Mouse (Mus musculus): ENCODE measurements at regions not wholly inside any gene's neighbourhood (a gene's known extent, or its start where the extent isn't known, plus 50 kb on each side); places are given as distances from the start of the nearest gene placed in this dataset.

DNA sequence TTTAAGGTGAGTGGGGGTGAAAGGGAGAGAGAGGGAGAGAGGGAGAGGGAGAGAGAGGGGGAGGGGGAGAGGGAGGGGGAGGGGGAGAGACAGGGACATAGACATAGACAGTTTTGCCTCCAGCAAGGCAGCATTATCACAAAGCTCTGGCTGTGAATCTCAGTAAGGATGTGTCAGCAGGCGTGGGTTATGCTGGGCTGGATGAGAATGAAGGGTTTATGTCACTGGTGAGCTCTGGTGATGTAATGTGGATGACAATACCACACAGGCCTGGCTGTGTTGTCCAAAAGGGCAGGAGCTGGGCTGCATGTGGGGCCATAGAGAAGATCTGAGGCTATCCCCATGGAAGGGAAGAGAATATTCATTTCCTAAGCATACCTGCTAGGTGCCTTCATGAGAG is 282.0 kb downstream of the 4933412E24Rik start:
- no peaks in the 10 kb centered on the region; the same call in 1 of the 2 replicates for H3K4me1 ChIP-seq (ENCODE audit: control insufficient read depth, insufficient read depth, low read length)
- 77% methylated on average over 1 of the region's 1 CpGs for WGBS
- no peak overlapping the region for H3K27ac ChIP-seq (ENCODE audit: insufficient read depth, low read depth, low read length)
- no peak for TF ChIP-seq POLR2A (IDR thresholded peaks at IDR 0.05; ENCODE audit: insufficient read depth, low read depth, low read length)
- no peak overlapping the region for H3K4me3 ChIP-seq (ENCODE audit: insufficient read depth, low read depth, low read length)

DNA sequence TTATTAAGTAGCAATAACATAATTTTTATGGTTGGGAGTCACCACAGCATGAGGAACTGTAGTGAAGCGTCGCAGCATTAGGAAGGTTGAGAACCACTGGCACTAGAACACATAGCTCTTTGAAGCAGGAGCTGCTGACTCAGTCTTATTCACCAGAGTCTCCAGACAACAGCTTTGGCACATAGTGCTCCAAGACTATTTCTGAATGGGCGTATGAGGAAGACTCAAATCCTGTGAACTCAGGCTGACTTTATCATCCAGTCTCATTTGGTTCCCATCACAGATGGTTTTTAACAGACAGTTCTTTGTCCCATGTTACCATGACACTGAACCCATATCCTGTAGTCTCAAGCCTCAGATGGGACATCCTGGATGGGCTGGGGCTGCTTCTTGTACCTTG is 282.5 kb downstream of the 4933412E24Rik start:
- Histone ChIP-seq H3K4me1 (ENCODE audit: control insufficient read depth, insufficient read depth, low read length) (no peaks in the 10 kb centered on the region; the same call in 1 of the 2 replicates), H3K27ac (ENCODE audit: insufficient read depth, low read depth, low read length) (no peak overlapping the region), H3K4me3 (ENCODE audit: insufficient read depth, low read depth, low read length) (no peak overlapping the region)
- 84% methylated on average over 3 of the region's 3 CpGs for WGBS
- TF ChIP-seq POLR2A (IDR thresholded peaks at IDR 0.05; ENCODE audit: insufficient read depth, low read depth, low read length) = no peak
- no peak for TF ChIP-seq CTCF (IDR thresholded peaks at IDR 0.05; ENCODE audit: insufficient read depth, low read depth, low read length)

DNA sequence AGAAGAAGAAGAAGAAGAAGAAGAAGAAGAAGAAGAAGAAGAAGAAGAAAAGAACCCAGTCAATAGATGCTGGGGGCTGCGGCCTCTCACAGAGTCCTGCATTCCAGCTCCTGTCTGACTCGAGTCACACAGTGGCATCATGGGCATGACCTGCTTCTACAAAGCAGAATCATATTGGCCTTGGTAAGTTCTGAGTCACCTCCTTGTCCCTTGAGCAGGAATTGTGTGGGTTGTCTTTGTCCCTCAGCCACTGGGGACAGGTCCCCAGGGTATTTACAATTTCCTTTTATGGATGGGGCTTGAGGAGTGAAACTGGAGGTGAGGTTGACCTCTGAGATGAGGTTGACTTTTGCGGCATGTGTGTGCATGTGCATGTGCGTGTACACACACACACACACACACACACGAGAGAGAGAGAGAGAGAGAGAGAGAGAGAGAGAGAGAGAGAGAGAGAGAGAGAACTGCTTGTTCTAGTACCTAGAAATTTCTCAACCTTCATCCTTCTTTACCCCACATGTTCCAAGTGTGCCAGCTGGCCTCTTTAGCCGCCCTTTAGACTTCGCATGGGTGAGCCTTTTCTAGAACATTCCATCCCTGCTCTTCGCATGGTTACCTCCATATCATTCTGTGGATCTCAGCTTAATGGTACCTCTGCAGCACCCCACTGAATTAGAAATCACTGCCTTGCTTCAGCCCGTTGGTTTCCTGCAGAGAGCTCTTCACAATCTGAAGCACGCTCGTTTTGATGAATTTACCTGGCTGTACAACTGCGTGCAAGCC is 283.2 kb downstream of the 4933412E24Rik start:
- Histone ChIP-seq H3K27ac (ENCODE audit: insufficient read depth, low read depth, low read length) (no peak overlapping the region), H3K4me1 (ENCODE audit: control insufficient read depth, insufficient read depth, low read length) (peaks cover under 1% of the 10 kb centered on the region; the same call in 1 of the 2 replicates), H3K4me3 (ENCODE audit: insufficient read depth, low read depth, low read length) (no peak overlapping the region)
- WGBS = 78% methylated on average over 12 of the region's 12 CpGs
- TF ChIP-seq CTCF (IDR thresholded peaks at IDR 0.05; ENCODE audit: insufficient read depth, low read depth, low read length) = no peak

DNA sequence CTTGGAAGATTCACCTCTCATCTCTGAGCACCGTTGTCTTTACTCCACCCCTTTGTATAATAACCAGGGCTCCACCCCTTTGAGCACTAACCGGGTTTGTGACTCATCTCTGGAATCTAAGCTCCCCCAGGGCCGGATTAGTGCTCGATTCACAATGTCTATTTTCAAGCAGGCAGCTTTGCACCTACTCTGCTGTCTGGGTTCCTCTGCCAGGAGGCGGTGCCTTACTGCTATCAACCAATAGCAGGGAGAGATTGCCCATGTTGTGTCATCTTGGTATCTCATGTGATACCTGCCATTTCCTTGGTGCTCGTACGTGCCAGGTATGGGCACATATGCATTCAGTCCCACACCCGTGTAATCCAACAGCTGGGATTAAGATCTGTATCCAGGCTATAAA is 285.3 kb downstream of the 4933412E24Rik start:
- Histone ChIP-seq H3K27ac (ENCODE audit: insufficient read depth, low read depth, low read length) (no peak overlapping the region), H3K4me1 (ENCODE audit: control insufficient read depth, insufficient read depth, low read length) (peaks cover 5% of the 10 kb centered on the region; the same call in 1 of the 2 replicates), H3K4me3 (ENCODE audit: insufficient read depth, low read depth, low read length) (no peak overlapping the region)
- 71% methylated on average over 8 of the region's 8 CpGs for WGBS
- TF ChIP-seq POLR2A (IDR thresholded peaks at IDR 0.05; ENCODE audit: insufficient read depth, low read depth, low read length) = no peak
- no peak for TF ChIP-seq CTCF (IDR thresholded peaks at IDR 0.05; ENCODE audit: insufficient read depth, low read depth, low read length)

DNA sequence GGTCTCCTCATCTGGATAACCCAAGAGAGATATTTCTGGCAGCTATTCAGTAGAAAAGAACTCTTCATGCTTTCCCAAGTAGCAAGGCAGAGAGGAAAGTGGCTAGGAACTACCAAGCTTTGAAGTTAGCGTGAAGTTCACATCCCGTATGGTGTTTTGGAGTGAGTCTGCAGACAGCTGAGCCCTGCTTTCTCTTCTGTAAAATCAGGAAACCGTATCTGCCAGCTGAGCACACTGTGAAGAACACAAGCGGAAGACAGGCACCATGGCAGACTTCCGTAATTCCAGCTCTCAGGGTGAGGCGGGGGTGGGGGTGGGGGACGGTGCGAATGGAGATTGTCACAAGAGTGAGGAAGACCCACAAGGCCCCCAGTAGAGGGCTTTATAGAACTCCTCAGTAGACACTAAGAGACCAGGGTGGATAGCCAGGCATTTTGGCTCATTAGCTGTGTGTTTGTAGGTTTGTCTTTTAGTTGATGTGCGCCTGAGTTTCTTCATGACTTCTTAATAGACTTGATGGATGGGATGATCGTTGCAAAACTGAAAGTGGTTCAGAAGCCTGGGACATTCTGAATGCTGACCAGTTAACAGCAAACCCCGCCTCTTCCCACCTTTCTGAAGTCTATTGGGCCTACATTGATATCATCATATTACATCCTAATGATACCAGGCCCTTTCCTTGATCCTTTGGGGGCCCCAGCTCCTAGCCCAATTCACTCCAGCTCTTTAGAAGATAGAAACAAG is 287.4 kb downstream of the 4933412E24Rik start:
- 90% methylated on average over 11 of the region's 11 CpGs for WGBS
- Histone ChIP-seq H3K4me1 (ENCODE audit: control insufficient read depth, insufficient read depth, low read length) (peaks cover 5% of the 10 kb centered on the region; the same call in 1 of the 2 replicates), H3K27ac (ENCODE audit: insufficient read depth, low read depth, low read length) (no peak overlapping the region), H3K4me3 (ENCODE audit: insufficient read depth, low read depth, low read length) (no peak overlapping the region)
- TF ChIP-seq POLR2A (IDR thresholded peaks at IDR 0.05; ENCODE audit: insufficient read depth, low read depth, low read length) (no peak), CTCF (IDR thresholded peaks at IDR 0.05; ENCODE audit: insufficient read depth, low read depth, low read length) (no peak)

DNA sequence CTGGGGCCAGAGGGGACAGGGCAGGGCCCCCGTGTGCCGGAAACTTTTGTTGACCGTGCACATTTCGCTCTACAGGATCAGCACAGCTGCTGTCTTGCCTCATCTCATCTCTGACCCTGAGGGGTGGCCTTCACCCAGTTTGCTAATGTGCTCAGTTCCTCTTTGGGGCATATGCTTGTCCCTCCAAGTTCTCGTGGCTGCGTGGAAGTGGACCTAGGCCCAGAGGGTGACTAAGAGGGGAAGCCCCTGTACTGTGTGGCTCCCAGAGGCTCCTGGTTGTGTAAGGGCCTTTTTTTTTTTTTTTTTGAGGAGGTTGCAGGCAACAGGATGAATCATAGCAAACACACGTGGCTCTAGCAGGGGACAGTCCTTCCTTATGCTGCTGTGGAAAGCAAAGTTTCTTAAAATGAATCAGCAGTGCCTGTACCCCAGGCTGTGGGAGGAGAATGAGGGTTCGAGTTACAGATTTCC is 288.2 kb downstream of the 4933412E24Rik start:
- Histone ChIP-seq H3K27ac (ENCODE audit: insufficient read depth, low read depth, low read length) (no peak overlapping the region), H3K4me3 (ENCODE audit: insufficient read depth, low read depth, low read length) (no peak overlapping the region), H3K4me1 (ENCODE audit: control insufficient read depth, insufficient read depth, low read length) (peaks cover 5% of the 10 kb centered on the region; the same call in 1 of the 2 replicates)
- WGBS = 63% methylated on average over 8 of the region's 8 CpGs
- no peak for TF ChIP-seq CTCF (IDR thresholded peaks at IDR 0.05; ENCODE audit: insufficient read depth, low read depth, low read length)
- TF ChIP-seq POLR2A (IDR thresholded peaks at IDR 0.05; ENCODE audit: insufficient read depth, low read depth, low read length) = no peak

DNA sequence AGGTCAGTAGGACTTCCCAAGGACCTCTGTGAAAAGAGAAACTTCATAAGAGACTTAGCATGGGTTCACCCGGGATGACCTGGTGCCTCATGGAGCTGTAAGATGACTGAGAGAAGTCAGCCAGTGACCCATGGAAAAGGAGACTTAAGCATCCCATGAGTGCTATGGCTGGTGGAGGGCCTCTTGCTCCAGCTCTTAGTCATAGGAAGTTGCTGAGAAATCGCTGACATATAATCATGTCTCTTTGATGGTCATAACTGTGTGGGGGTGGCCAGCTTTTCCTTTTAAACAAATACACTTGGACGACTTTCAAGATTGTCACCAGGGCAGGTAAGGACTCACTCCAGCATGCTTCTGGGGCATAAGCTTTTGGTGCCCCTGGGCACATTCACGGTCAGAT is 290.5 kb downstream of the 4933412E24Rik start:
- 94% methylated on average over 4 of the region's 4 CpGs for WGBS
- Histone ChIP-seq H3K4me1 (ENCODE audit: control insufficient read depth, insufficient read depth, low read length) (peaks cover 5% of the 10 kb centered on the region; the same call in 1 of the 2 replicates), H3K4me3 (ENCODE audit: insufficient read depth, low read depth, low read length) (no peak overlapping the region), H3K27ac (ENCODE audit: insufficient read depth, low read depth, low read length) (no peak overlapping the region)
- TF ChIP-seq POLR2A (IDR thresholded peaks at IDR 0.05; ENCODE audit: insufficient read depth, low read depth, low read length) = no peak
- TF ChIP-seq CTCF (IDR thresholded peaks at IDR 0.05; ENCODE audit: insufficient read depth, low read depth, low read length) = no peak

DNA sequence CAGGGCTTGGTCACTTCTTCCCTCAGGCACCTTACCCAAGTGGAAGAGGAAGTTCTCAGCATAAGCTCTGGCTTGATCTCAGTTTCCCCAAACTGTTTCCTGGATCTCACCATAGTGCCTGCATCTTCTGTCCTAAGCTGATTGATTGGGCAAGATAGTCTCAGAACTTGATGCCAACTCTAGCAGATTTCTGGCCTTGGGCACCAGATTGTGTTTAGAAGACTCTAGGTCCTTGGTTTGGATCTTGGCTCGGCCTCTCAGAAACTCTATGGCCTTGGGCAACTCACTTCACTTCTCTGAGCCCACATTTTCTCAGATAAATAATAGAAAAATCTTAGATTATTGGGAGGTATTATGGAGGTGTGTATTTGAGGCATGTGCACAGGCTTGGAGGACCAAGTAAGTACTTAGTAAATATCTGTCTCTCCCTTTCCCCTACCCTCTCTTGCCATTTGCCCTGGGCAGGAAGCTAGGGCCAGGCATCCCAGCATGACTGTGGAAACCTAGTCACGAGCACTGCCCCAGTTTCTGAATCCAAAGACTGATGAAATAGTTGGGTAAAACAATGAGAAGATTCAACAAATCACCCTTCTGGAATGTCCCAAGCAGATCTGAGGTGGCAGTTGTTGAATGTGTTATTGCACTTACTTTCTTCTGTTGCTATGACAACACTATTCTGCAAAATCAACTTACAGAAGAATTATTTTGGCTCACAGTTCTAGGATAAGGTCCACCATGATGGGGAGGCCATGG is 293.6 kb downstream of the 4933412E24Rik start:
- no peak for TF ChIP-seq CTCF (IDR thresholded peaks at IDR 0.05; ENCODE audit: insufficient read depth, low read depth, low read length)
- no peak for TF ChIP-seq POLR2A (IDR thresholded peaks at IDR 0.05; ENCODE audit: insufficient read depth, low read depth, low read length)
- Histone ChIP-seq H3K4me1 (ENCODE audit: control insufficient read depth, insufficient read depth, low read length) (peaks cover 1% of the 10 kb centered on the region; the same call in 1 of the 2 replicates), H3K4me3 (ENCODE audit: insufficient read depth, low read depth, low read length) (no peak overlapping the region), H3K27ac (ENCODE audit: insufficient read depth, low read depth, low read length) (no peak overlapping the region)
- 90% methylated on average over 2 of the region's 2 CpGs for WGBS

All from olfactory bulb, adult 2 months (tissue).